Mouse (Mus musculus) embryonic fibroblast, embryonic 13.5 days (primary cell): Measurements from ENCODE around the gene Por.

Experiments
- CTCF ChIP-seq: IDR thresholded peaks from 2 replicates; pipeline ENCODE4 v1.5.1; 2011; ENCODE audit warnings: mild to moderate bottlenecking, control low read depth, low read length, moderate library complexity, borderline replicate concordance; ENCODE audit not compliant: insufficient read depth
- POLR2A ChIP-seq: IDR thresholded peaks from 2 replicates; pipeline ENCODE4 v1.6.1; 2011; ENCODE audit warnings: low read depth, mild to moderate bottlenecking, control low read depth, low read length, moderate library complexity

DNA sequence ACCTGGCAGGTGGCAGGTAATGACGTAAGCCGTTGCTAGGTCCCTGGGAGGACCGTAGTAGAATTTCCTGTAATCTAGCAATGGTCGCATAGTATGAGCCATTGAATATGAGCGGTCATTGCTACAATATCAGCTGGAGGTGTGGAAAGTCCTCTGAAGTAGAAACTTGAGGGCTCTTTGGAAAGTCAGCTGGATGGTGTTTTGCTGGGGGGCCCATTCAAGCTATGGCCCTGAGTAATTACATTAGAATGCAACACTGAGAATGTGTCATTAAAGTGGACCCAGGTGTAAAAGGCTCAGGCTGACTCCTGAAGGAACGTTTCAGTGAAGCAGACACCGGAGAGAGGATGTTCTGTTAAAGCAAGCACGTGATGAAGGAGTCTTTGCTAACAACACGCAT is 49.3 kb upstream of the Por start:
- TF ChIP-seq CTCF (no peak), POLR2A (no peak)
